Mouse (Mus musculus) gastrocnemius, postnatal 4 days (tissue): Measurements from ENCODE around the gene Kif7. TPM values are rescaled to one million over a fixed set of nuclear protein-coding genes. Genes with fewer than 3 reads are reported as not detected.

Source experiments
- total RNA-seq, 2 experiments: library from RNA; stranded (reverse); gene quantifications; 2 replicates each; pipeline ENCODE4 v1.2.3; 2021

The Kif7 gene
- total RNA-seq, 2 experiments from 2014 or later, result 4.8 to 6.0 TPM

Other genes starting within 250 kb of the Kif7 start
- 10 to 100 TPM; 50.5 to 54.1 TPM for gene Polg, start 249.4 kb downstream of the Kif7 start, total RNA-seq
- not detected for gene Rhcg, start 98.1 kb downstream of the Kif7 start, total RNA-seq
- gene Ticrr, start 55.5 kb downstream of the Kif7 start, total RNA-seq, result 1 to 10 TPM; 4.7 to 5.0 TPM
- 10 to 100 TPM; 26.6 to 62.1 TPM for gene Plin1, start 17.2 kb upstream of the Kif7 start, total RNA-seq
- 1 to 10 TPM; 2.6 to 4.2 TPM for gene Pex11a, start 27.4 kb upstream of the Kif7 start, total RNA-seq
- under 1 TPM; 0.20 to 0.67 TPM for gene Wdr93, start 27.4 kb upstream of the Kif7 start, total RNA-seq
- not detected for gene Mesp1, start 78.1 kb upstream of the Kif7 start, total RNA-seq
- under 1 TPM; 0.18 to 0.37 TPM for gene Mesp2, start 95.0 kb upstream of the Kif7 start, total RNA-seq
- gene Anpep, start 145.3 kb upstream of the Kif7 start, total RNA-seq, result 10 to 100 TPM; 26.4 to 28.8 TPM
- 10 to 100 TPM; 20.2 to 22.7 TPM for gene Ap3s2, start 204.9 kb upstream of the Kif7 start, total RNA-seq
- 10 to 100 TPM; 13.1 to 13.7 TPM for gene Arpin, start 219.6 kb upstream of the Kif7 start, total RNA-seq